Mouse (Mus musculus) lung, adult 2 months (tissue): ENCODE data around the gene Flywch1.
A peak's percentile ranks its signal among the peaks of the same experiment; 100 is the strongest.

Experiments
- CTCF ChIP-seq: fragments of 200-500 bp; IDR thresholded peaks from 2 replicates; pipeline ENCODE4 v1.5.1; 2011; ENCODE audit warnings: mild to moderate bottlenecking, low read length, control low read depth; ENCODE audit not compliant: insufficient read depth
- POLR2A ChIP-seq: fragments of 200-500 bp; IDR thresholded peaks from 2 replicates; pipeline ENCODE4 v1.6.1; 2011; ENCODE audit warnings: low read depth, mild to moderate bottlenecking, control low read depth, low read length, borderline replicate concordance; ENCODE audit errors: extremely low read depth

- peak; percentile 94 for TF ChIP-seq CTCF
- no peak for TF ChIP-seq POLR2A
Measured at GRCm38 (mm10) chr17:23774090-23774489, 2.7 kb upstream of the Flywch1 start.
